8 mouse cellular contexts compared by ENCODE assay signal in the genomic region with DNA sequence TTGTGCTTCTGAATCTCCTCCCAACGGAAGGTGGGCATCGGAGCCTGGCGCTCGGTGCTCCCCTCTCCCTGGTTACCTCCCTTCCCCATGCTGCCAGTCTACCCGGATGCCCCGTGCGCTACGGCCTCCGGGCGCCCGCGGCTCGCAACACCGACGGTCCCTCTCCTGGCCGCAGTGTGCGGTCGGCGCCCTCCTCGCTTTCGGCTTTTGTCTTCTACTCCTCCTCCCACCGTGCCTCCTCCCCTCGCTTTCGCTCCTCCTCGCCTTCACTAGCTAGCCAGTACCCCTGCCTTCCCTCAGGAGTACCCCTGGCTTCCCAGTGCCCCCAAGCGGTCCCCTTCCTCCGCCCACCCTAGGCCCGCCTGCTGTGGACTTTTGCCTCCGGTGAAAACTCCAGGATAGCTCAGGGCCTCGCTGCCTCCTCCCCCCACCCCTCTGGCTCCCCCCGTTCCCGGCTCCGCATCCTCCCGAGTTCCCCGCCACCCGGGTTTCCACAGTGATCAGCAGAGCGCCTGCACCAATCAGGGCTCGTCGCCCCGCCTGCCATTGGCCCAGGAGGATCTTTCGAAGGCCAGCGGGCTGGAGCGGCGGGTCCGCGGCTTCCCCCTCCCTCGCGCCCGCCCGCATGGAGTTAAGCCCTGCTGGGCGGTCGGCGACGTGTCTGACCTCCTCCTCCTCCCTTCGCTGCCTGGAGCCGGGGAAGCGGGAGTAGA. TPM values are rescaled to one million over a fixed set of nuclear protein-coding genes. Genes with fewer than 3 reads are reported as not detected.
DNase-seq lines count a peak whose midpoint lies in the region; ATAC-seq and TF ChIP-seq lines count a peak whose summit lies in the region.

TSS of gene Fads2 (minus strand) at position 406 of the 713 bp plus-strand sequence.

- H3K4me2 ChIP-seq in lung, postnatal 0 days (replicated peaks; ENCODE audit: low read depth, low read length), result peak within 1 kb of the TSS; percentile 88

- ATAC-seq in lung, postnatal 0 days, result peak; percentile 88

- under 1% methylated on average over 52 of the region's 57 CpGs for WGBS in hindbrain, embryonic 10.5 days
- under 1% methylated on average over 47 of the region's 57 CpGs for whole genome bisulfite sequencing in lung, postnatal 0 days

- H3K9ac ChIP-seq in lung, postnatal 0 days (replicated peaks; ENCODE audit: low read depth), result peak within 1 kb of the TSS; percentile 37

- no peak for TF ChIP-seq EP300 in lung, postnatal 0 days (IDR thresholded peaks at IDR 0.05)

- peak within 1 kb of the TSS; percentile 77 for H3K4me3 ChIP-seq in hindbrain, embryonic 10.5 days
- H3K4me3 ChIP-seq in lung, postnatal 0 days (ENCODE audit: low read depth, low read length), result peak within 1 kb of the TSS; percentile 59

- peaks cover 54% of the 10 kb centered on the region for H3K4me1 ChIP-seq in hindbrain, embryonic 10.5 days (replicated peaks)
- no peaks in the 10 kb centered on the region for H3K4me1 ChIP-seq in lung, postnatal 0 days (ENCODE audit: insufficient read depth, low read depth, low read length)

- no peaks in the 10 kb centered on the region for H3K27me3 ChIP-seq in hindbrain, embryonic 10.5 days (ENCODE audit: insufficient read depth, poor library complexity, severe bottlenecking)
- H3K27me3 ChIP-seq in lung, postnatal 0 days (replicated peaks; ENCODE audit: insufficient read depth, low read length), result no peaks in the 10 kb centered on the region

- H3K36me3 ChIP-seq in hindbrain, embryonic 10.5 days, result peaks cover 33% of the 10 kb centered on the region
- H3K36me3 ChIP-seq in lung, postnatal 0 days (ENCODE audit: insufficient read depth, low read length), result no peaks in the 10 kb centered on the region

- DNase-seq in MEL-GATA-1-ER (ENCODE audit: extremely low read depth, low read depth), result peak; percentile 82
- DNase-seq in cerebellum, adult 9-10 months, result peak; percentile 30
- DNase-seq in frontal cortex, adult 2 months (ENCODE audit: extremely low spot score in 1 of 2, low spot score in 1 of 2), result peak; percentile 80 to 89
- DNase-seq in hindbrain, embryonic 10.5 days (ENCODE audit: low spot score), result peak; percentile 98
- DNase-seq in layer of hippocampus, postnatal 10 days (ENCODE audit: low spot score in 2 of 2), result peak; percentile 93 to 95
- peak; percentile 89 for DNase-seq in lung, postnatal 0 days (ENCODE audit: low spot score)
- peak; percentile 95 for DNase-seq in retina, embryonic 14.5 days (ENCODE audit: low spot score)
- peak; percentile 68 to 77 for DNase-seq in thymus, postnatal 36 days

- peak within 1 kb of the TSS; percentile 99 for H3K27ac ChIP-seq in hindbrain, embryonic 10.5 days
- peak within 1 kb of the TSS; percentile 66 for H3K27ac ChIP-seq in lung, postnatal 0 days (ENCODE audit: low read length)

- peak; percentile 57 for TF ChIP-seq CTCF in lung, postnatal 0 days (IDR thresholded peaks at IDR 0.05)

- H3K9me3 ChIP-seq in hindbrain, embryonic 10.5 days, result no peaks in the 10 kb centered on the region
- no peaks in the 10 kb centered on the region for H3K9me3 ChIP-seq in lung, postnatal 0 days (ENCODE audit: low read length)

RNA-seq across cellular contexts. Expression of gene Fads2, which starts in this region (rescaled TPM):
- 166 and 168 TPM in 2 replicates for polyA plus RNA-seq in frontal cortex, adult 2 months (2012; rRNA removed)
- polyA plus RNA-seq in hindbrain, embryonic 10.5 days (2016; fragmentation: Nextera tagmentation; extraction: Ambion mirVana), result 180 and 207 TPM in 2 replicates
- 100 to 1,000 TPM; 276 to 282 TPM for total RNA-seq in layer of hippocampus, postnatal 10 days (2021)
- 35.0 and 36.8 TPM in 2 replicates for polyA plus RNA-seq in lung, postnatal 0 days (2015; fragmentation: Nextera tagmentation; extraction: Ambion mirVana)

Comparison
In these comparisons a context has a peak if more than half of its experiments do, and no peak if none do; other contexts are left out.
1. Peak in every context shown above with its lines: DNase-seq, ATAC-seq, H3K4me3 ChIP-seq and H3K27ac ChIP-seq.
2. DNase-seq: peak in every context shown above with its lines; median percentile 98 in hindbrain, embryonic 10.5 days; 95 in retina, embryonic 14.5 days; 94 in layer of hippocampus, postnatal 10 days; 89 in lung, postnatal 0 days; 84 in frontal cortex, adult 2 months; 82 in MEL-GATA-1-ER; 72 in thymus, postnatal 36 days; 30 in cerebellum, adult 9-10 months.